Mouse (Mus musculus) gastrocnemius, adult 18-20 months (tissue): ENCODE data around the gene Arl4a. TPM values are rescaled to one million over a fixed set of nuclear protein-coding genes. Genes with fewer than 3 reads are reported as not detected.
A peak's percentile ranks its signal among the peaks of the same experiment; 100 is the strongest.

ENCODE experiments used
- DNase-seq: peaks from one replicate; pipeline ENCODE4 v3.0.0; 2021; ENCODE audit warnings: low spot score
- total RNA-seq, 2 experiments: library from RNA; stranded (reverse); gene quantifications; 2 replicates each; pipeline ENCODE4 v1.2.3; 2021

Arl4a gene
- total RNA-seq, 2 experiments from 2014 or later, result 21.9 to 23.0 TPM

DNA sequence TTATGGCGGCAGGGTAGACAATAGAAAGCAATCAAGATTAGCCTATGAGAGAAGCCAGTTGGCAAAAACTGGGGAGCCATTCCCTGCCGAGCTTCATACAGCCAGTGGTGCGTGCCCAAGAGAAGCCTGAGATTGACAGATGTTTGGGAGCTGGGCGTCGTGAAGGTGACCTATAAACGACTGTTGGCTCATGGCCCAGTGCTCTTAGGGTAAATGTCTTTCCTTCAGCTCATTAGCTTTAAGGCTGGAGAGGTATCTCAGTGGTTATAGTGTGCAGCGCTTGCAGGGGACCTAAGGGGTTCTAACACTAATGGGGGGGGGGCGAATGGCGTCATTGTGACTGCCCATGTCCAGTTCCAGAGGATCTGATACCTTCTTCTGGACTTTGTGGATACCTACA, 21.8 kb downstream of the Arl4a start:
- no peak for DNase-seq

DNA sequence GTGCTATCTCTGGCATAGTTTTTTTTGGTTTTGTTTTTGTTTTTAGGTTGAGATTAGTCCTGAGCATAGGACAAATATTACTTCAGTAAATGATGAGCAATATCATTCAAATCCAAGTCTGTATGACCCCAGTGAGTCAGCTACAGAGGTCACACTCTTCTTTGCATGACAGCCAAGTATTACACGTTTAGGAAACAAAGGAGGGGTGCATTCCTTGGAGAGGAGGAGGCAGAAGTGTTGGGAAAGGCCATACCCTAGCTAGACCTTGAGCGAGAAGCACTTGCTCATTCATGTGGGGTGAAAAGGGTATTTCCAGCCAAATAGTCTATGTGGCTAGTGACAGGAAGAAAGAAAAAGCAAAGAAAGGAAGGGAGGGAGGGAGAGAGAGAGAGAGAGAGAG, 28.0 kb downstream of the Arl4a start:
- DNase-seq, result peak; percentile 53

DNA sequence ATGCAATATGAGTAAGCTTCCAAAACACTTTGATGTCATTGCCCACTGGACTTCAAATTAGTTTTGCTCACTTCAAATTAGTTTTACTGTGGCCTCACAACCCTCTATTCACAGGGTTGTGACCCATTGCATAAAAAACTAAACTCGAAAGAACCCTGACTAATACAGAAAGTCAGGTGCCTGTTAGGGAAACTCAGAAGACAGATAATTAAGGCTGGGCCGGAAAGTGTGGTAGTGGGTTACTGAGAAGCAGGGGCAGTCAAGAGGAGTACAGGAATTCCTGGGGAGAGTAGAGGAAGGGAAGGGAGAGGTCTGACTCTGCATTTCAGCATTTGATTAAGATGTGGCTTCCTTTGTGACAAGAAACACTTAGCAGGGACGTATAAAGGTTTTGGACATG, 29.4 kb downstream of the Arl4a start:
- DNase-seq, result no peak

DNA sequence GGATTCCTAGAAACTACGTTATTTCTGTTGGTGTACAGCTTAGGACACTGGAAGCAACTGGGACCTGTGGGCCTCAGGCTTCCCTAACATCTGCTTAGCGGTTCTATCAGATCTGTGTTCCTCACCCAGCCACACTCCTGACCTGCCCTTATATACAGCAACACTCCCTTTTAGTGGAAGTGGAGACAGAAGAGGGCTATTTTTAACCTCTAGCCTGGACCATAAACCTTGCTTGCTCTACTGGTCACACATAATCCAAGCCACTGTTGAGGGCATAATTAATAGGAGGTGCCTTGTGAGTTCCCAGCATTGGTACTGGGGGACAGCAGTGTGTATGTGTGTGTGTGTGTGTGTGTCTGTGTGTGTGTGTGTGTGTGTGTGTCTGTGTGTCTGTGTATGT, 33.1 kb downstream of the Arl4a start:
- DNase-seq, result no peak

DNA sequence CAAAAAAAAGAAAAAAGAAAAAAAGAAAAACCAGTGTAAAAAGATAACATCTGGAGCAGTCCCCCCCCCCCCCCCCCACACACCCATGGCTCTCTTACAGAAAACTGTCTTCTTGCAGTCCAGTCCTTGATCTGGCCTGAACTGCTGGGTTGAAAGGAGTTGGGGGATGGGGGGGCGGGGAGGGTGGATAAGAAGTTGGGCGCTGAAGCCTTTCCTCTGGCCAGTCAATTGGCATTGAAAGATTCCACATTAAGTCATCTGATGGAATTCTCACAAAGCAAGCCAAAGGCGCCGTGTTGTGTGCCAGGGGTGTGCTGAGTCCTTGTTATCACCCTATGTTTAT, 39.0 kb downstream of the Arl4a start:
- no peak for DNase-seq

DNA sequence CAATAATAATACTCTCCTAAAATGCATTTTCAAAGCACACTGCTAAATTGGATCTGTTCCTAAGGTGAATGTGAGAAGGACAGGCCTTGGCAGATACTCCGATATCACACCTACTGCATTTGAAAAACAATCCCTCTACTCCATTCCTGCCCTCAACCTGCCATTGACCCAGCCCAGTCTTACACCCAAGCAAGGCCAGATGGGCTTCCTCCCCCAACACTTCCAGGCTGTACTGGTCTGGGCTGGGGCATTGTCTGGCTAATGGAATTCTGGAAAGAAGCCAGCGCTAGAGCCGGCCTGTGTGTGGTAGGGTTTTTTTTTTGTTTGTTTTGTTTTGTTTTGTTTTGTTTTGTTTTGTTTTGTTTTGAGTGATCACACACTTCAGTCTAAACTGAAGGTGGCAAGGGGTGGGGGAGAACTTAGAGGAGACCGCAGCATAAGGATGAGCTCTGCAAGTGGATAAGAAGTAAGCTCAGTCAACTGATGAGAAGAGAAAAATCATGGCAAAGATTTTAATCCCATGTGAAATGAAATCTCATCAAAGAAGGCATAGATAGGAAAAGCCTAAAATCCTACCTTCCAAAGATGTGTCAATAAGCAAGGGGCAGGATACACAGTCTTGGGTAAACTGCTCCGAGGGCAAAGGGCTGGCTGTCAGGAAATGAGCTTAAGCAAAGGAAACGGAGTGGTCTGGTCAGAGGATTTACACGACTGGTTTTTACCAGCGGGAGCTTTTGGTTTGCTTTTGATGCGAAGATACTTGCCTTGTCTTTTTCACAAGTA, 39.6 kb downstream of the Arl4a start:
- no peak for DNase-seq

DNA sequence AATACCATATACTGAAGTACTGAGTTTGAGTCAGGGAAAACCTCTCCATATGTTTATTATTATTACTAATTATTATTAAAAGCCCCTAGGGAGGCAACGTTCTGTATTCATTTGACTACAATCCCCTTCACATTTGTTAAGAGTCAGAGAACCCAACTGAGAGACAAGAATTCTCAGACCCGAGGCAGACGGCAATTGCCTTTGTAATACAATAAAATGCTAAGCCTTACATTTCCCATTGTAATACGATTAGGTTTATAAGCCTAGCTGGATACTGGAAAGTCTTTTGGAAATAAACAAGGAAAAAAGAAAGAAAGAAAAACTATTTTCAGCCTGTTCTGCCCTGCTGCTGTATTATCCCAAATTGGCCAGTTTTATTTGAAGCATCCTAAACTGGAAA, 40.2 kb downstream of the Arl4a start:
- DNase-seq, result no peak

DNA sequence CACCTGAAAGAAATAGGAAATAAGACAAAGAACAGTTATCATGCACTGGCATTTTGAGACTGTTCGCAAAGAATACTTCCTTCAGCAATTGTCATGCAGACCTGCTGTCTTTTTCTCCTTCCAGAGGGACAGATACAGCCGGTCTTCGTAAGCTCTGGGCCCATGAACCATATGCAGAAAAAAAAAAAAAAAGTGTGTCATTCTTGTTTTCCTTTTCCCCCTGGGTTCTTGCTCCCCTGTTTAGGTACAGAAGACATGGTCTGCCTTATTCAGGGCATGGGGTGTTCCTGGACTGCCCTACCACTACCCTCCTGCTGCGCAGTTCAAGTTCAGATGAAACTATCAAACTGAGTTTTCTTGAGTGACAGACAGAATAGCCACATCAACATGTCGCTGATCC, 41.8 kb downstream of the Arl4a start:
- DNase-seq, result no peak

DNA sequence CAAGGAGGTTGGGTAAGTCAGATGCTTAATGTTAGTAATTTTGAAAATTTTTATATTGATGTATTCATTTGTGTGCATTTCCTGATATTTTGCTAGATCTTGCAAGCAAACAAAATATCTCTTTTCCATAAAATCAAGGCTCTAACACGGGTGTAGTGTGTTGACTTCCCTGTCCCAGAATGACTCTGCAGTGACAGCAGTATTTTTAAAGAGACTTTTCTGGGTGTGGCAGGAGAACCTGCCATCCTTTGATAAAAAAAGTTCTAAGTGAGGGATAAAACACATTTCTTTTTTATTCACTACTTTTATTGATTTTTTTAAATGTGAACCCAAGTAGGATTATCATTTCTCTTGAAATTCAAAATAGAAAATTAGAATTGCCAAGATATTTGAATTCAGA, 42.2 kb downstream of the Arl4a start:
- DNase-seq, result no peak

DNA sequence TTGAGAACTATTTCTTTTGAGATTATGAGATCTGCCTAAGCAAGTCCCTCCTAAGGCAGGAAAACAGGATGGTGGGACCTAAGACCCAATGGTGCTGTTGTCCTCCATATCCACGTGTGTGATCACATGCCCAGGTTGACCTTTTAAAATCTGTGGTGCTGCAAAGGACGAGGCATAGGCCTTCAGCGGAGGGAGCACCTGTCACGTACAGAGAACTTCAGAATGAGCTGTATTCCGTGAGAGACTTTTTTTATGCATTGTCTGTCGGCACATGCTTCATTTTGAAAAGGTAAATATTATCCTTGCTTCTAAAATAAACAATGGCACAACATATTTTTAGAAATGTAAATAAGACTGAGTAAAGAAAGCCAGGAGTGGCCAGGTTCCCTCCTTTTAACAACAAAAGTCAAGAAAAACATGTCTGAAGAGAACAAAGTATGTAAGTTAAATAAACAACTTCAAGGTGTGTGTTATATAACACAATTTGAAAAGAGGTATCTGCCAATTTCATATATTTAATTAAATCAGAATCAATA, 45.0 kb downstream of the Arl4a start:
- no peak for DNase-seq

DNA sequence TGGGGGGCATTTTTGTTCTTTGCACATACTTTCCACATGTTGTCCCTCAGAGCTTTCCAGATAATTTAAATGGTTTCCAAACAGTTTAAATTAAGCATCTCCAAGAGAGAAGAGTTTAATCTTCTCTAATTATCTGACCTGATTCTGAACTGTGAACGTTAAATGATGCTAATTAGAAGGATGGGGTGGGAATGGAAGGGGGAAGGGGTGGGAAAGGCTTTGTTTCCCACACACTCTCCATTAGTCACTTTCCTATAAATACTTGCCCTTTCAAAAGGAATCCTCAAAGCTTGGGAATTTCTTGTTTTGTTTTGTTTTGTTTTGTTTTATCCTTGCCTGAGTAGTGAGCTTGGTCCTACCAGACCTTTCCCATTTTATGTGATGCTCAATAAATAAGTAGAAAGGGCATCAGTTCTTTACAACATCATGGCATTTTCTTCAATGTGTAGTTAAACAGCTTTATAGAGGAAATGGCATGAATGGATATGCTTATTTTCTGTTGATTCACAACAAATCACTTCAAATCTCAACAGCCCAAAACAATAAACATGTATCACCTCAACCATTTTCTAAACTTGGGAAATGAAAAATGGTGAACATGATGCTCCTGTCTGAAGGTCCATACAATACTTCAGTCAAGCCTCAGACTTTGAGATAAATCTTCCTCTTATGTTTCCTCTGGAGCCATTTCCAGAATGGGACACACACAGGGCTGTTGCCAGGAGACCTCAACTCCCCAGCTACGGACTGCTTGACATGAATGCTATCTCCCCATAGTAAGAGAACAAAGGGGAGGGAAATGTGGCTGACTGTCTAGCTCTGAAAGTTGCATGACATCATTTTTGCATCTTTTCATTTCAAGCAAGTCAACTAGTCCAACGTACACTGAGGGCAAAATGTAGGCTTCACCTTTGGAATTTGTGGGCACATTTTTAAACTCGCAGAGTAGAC, 46.7 kb downstream of the Arl4a start:
- DNase-seq, result no peak

DNA sequence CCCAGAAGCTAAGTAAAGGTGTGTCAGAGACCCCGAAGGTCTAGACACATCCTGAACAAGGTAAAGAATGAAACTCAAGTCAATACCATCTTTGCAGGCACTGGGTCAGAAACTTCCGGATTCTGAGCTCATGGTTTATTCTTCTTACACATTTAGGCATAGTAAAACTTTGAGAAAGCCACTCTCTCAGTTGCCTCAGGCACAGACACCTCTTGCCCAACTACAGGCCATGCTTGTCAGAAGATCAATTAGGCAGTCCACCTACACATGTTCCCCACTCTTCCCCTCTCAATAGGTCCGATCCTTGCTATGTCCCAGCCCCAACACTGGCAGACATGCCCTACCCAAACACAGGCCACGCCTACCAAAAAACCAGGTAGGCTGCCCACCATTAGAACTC, 48.7 kb downstream of the Arl4a start:
- no peak for DNase-seq

DNA sequence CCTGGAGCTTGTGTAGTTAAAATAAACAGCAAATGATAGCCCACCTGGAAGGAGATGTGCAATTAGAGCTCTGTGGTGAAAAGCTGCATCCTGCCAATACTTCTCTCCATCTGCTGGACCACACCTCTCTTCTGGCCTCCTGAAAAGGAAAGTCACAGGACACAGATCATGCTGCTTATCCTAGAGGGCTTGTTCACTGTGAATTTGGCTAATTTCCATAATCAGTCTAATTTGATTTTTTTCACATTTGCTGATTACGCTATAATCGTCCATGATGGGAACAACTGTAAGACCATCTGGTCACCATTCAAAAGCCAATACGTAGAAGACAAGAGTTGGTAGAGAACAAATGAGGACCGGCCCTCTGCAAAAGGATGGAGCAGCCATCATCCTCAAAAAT, 50.6 kb downstream of the Arl4a start:
- no peak for DNase-seq

DNA sequence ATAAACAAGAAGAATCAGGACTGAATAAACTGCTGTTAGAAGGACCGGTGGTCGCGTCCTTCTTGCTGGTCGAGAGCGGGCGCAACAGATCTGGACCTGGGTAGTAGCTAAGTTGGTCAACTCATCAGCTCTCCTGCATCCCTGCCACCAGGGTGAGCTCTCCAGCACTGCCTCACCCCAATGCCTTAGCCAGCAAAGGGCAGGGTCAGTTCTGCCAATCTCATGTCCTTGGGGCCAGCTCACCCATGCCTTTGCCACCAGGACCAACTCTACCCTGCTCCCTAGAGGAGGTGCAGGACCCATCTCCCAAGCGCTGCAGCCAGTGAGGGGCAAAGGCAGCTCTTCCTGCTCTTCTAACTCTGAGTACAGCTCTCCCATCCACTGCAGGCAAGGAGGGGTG, 52.2 kb downstream of the Arl4a start:
- DNase-seq, result no peak

DNA sequence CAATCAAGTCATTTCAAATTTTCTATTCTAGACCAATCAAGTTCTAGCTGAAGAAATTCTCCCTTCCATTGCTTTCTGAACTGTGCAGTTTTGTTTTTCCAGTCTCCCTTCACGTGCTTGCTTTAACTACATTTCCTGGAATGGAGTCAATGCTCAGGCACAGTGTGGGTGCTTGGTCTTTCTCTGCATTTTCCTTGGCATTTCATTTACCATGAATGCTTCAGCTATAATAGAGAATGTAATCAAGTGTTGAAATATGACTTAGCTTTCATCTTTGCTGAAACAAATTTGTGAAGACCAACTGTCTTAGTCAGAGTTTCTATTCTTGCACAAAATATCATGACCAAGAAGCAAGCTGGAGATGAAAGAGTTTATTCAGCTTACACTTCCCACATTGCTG, 58.0 kb downstream of the Arl4a start:
- DNase-seq, result no peak

DNA sequence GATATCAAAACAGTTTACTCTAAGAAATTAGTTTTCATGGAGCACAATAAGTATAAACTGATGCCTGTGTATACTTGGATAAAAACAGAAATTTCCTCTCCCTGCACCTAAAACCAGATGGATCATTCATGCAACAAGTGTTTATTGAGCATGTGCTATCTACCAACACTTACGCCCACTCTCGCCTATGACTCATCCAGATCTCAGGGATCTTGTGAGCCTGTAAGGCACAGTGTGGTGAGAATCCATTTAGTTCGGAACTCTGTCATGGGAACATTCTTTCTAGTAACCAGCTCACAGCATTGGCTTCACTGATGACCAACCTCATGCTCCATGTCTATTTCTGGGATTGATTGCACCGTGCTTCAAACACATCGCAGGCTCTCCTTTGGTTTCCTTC, 58.8 kb downstream of the Arl4a start:
- no peak for DNase-seq

DNA sequence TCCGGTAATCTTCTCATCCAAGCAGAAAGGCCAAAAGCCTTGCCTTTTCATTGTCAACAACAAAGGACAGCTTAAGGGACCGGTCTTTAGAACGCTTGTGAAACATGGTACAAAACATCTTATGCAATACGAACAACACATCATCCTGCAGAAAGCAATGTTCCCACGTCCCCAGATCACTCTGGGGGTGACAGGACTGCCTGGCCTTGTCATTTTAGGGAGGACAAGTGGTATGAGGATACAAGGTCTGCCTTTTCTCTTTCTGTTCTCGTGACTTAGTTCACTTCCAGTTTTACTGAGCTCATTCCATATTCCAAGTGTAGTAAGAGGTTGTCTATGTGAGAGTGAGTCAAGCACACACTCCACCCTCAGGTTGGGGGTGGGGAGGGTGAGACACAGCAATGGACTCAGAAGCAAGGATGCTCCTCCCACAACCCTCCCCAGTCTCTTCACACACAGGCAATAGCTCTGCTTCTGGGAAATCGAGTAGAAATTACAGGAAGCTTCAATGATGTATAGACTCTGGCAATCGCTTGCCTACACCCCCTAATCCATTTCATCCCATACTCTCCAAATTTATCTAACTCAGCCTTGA, 59.7 kb downstream of the Arl4a start:
- DNase-seq, result no peak

DNA sequence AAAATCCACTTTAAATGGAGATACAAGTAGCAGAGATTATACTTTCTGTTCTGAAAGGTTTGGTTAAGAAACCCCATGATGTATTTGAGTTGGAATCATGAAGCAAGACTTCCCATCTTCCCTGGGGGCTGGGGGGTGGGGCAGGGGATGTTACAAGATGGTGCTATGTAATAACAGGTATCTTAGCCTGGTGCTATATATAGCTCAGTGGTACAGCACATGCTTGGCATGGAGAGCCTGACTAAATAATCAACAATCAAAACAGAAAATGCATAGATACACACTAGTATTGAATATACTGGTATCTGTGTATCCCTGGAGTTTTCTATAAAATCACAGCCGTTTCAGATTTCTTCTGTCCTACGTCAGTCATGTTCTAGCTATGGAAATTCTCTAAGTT, 61.4 kb downstream of the Arl4a start:
- no peak for DNase-seq

DNA sequence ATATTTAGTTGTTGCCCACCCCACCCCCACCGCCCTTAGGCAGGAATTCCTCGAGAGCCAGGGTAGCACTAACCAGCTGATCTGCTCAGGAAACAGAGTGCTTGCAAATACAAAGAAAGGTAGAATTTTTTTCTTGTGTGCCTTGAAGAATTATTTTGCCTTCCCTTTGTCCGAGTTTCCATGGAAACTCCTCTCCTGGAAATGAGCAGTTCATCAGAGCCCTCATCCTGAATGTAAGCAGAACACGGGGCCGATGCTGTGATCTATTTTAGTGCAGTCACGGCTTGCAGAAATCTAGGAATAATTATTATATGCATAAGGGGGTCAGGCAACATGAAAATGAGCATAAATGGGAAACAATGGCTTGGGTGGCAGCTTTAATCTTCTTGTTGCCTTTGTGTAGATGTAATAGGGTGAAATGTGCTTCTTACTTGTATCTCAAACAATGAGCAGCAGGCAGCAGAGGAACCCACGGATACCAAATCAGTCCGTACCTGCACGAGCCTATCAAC, 61.9 kb downstream of the Arl4a start:
- DNase-seq, result no peak

DNA sequence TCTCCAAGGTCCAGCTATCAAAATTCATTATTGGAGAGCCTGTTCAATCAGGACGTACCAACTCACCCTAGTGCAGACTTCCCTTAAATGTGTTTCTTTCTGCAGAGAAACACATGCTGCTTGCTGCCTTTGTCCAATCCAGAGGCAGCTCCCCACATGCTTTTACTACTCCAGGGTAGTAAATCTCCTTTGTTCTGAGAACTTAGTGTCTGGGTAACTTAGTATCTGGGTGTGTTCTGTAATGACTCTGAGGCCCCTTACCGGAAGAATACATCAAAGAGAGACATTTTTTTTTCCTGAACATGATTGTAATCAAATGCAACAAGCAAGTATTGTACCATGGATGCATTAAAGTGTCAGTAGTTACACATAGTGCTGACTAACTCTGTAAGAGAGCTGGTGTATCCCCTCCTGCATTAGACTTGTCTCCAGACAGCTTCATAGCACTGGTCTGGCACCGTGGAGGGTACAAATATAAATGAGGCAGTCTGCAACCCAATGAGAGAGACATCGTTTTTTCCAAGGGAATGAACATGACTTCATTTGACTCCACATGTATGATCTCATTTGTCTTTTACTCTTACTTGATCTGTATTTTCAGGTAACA, 62.7 kb downstream of the Arl4a start:
- no peak for DNase-seq

DNA sequence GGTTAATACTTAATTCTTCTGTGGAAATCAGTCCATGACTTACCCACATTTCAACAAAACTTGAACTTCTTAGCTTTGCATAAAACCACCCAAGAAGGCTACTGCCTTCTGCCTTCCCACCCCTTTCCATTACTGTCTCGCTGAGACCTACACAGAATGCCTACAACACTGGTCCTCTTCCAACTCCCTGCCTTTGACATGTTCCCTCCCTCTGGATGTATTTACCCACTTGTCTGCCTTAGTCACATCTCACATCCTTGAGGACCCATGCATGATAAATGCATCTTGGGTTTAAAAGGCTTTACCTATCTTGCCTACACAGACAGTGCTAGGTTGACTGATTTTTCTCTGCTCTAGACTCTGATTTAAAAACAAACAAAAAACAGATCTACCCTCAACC, 63.6 kb downstream of the Arl4a start:
- DNase-seq, result no peak

DNA sequence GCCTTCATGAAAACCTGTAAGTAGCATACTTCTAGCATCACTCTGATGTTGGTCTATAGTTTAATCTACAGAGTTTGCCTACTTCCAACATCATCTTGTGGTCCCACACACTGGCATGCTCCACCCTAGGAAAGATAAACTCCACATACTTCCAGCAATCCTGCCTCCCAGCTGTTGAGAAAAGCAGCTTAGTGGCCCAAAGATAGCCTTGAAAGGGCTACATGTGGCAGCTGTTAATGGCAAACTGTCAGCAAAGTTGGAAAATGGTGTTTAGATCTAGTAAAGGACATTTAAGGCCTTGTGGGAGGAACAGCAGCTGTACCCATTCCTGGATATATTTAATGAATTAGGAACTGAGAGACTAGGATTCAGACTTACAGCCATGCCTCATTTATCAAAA, 68.3 kb downstream of the Arl4a start:
- DNase-seq, result no peak
